Mouse (Mus musculus) midbrain, embryonic 13.5 days (tissue): ENCODE results near the gene Rmdn2. TPM values are rescaled to one million over a fixed set of nuclear protein-coding genes. Genes with fewer than 3 reads are reported as not detected.

ENCODE experiments used
- ATAC-seq: fragments of 200-750 bp; cut with Nextera tagmentation; 2 replicates; pipeline ENCODE4 v1.8.0; 2017; ENCODE audit warnings: mild to moderate bottlenecking, moderate TSS enrichment, moderate library complexity
- H3K27ac ChIP-seq: fragments of 300-500 bp; sonication (generic); 2 replicates; pipeline ENCODE4 v1.5.1; 2015; ENCODE audit warnings: inconsistent platforms, mild to moderate bottlenecking, moderate library complexity
- H3K27me3 ChIP-seq: fragments of 300-500 bp; sonication (generic); 2 replicates; pipeline ENCODE4 v1.6.1; 2015; ENCODE audit warnings: mild to moderate bottlenecking, inconsistent platforms
- H3K36me3 ChIP-seq: fragments of 300-500 bp; sonication (generic); 2 replicates; pipeline ENCODE4 v1.6.1; 2015; ENCODE audit warnings: mild to moderate bottlenecking, inconsistent platforms
- H3K4me1 ChIP-seq: fragments of 300-500 bp; sonication (generic); replicated peaks from 2 replicates; pipeline ENCODE4 v1.6.1; 2015; ENCODE audit warnings: inconsistent platforms
- H3K4me2 ChIP-seq: fragments of 300-500 bp; sonication (generic); replicated peaks from 2 replicates; pipeline ENCODE4 v1.6.1; 2015; ENCODE audit warnings: moderate library complexity, mild to moderate bottlenecking, inconsistent platforms
- H3K4me3 ChIP-seq: fragments of 300-500 bp; sonication (generic); replicated peaks from 2 replicates; pipeline ENCODE4 v1.5.1; 2015; ENCODE audit warnings: mild to moderate bottlenecking, inconsistent platforms
- H3K9ac ChIP-seq: fragments of 300-500 bp; sonication (generic); replicated peaks from 2 replicates; pipeline ENCODE4 v1.6.1; 2015; ENCODE audit warnings: mild to moderate bottlenecking, inconsistent platforms
- H3K9me3 ChIP-seq: fragments of 300-500 bp; sonication (generic); 2 replicates; pipeline ENCODE4 v1.6.1; 2016; ENCODE audit warnings: mild to moderate bottlenecking, inconsistent platforms
- WGBS: fragments of 180-500 bp; shearing (Covaris S2); methylation state at CpG from one replicate; pipeline ENCODE4 v1.1.7; 2015; 5-methylcytosine and 5-hydroxymethylcytosine counted together
- polyA plus RNA-seq: library from polyadenylated mRNA; unstranded; fragments of >200 nt; fragmentation: Nextera tagmentation; extraction: Ambion mirVana; gene quantifications from 2 replicates; pipeline ENCODE4 v1.2.1, GENCODE M21; 2015

Rmdn2 gene
- polyA plus RNA-seq, 1 experiment from 2014 or later: 5.9 TPM

DNA sequence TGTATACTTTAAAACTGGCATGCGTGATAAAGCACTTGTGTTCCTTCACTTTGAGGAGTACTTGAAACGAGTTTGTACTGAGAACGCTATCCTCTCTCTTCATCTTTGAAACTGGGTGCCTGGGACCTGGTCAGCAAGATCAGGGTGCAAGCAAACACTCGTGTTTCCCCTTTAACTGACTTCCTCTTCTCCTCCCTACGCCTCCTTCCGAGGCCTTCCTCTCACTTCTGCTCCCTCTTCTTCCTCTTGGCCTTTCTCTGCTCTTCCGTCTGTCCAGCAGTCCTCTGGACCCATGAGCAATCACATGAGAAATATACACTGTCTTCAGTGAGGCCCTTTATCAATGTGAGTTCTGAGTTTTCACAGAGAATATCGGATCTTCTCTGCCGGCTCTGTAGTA is 50.2 kb downstream of the Rmdn2 start:
- Histone ChIP-seq H3K9ac (no peak overlapping the region), H3K36me3 (no peaks in the 10 kb centered on the region), H3K9me3 (no peaks in the 10 kb centered on the region), H3K27ac (no peak overlapping the region), H3K4me1 (no peaks in the 10 kb centered on the region), H3K4me3 (no peak overlapping the region), H3K4me2 (no peak overlapping the region), H3K27me3 (no peaks in the 10 kb centered on the region)
- 83% methylated on average over 9 of the region's 9 CpGs for WGBS
- ATAC-seq: no peak

DNA sequence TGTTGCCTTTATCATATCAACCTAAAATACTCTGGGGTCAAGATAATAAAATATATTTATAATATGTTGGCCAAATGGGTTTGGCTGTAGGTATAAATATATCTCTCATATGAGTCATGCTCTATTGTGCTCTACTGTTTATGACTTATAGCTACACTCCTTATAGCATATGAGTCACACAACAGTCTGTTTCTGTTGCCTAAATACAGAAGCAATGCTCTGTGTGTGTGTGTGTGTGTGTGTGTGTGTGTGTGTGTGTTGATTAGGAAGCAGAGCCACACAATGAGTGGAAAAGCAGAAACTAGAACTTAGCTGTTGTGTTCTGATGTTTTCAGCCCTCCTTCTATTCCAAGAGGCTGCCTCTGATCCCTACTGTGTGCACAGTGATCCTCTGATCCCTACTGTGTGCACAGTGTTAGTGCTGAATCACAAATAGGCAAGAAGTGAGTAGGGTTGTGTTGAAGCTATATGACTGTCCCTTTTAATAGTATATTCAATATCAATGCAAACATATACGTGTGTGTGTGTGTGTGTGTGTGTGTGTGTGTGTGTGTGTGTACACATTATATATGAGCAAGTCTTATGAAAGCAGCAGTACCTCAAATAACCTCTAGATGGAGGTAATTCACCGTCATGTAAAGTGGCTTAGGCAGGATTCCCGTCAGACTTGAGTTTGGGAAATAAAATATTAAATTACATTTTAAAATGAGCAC is 51.9 kb downstream of the Rmdn2 start:
- no peak overlapping the region for H3K27ac ChIP-seq
- H3K4me3 ChIP-seq: no peak overlapping the region
- WGBS: 22% methylated on average over 3 of the region's 3 CpGs
- H3K27me3 ChIP-seq: no peaks in the 10 kb centered on the region
- H3K4me1 ChIP-seq: no peaks in the 10 kb centered on the region
- no peak overlapping the region for H3K9ac ChIP-seq
- no peaks in the 10 kb centered on the region for H3K36me3 ChIP-seq
- no peaks in the 10 kb centered on the region for H3K9me3 ChIP-seq
- H3K4me2 ChIP-seq: no peak overlapping the region
- ATAC-seq: no peak

DNA sequence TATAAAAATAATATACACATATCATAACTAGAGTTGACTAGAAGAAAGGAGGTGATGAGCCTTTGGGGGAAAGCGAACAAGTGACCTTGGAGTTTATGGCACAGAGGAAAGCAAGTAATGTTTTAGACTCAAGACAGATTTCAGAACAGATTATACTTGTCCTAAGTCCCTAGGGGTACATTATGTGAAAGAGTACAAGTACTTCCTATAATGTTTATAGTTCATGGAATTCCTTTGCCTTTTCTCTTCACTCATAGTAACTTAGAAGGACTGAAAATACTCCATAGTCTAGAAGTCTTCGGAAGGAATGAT is 52.4 kb downstream of the Rmdn2 start:
- H3K9me3 ChIP-seq: no peaks in the 10 kb centered on the region
- no peak overlapping the region for H3K27ac ChIP-seq
- H3K36me3 ChIP-seq: no peaks in the 10 kb centered on the region
- no peak for ATAC-seq
- no peaks in the 10 kb centered on the region for H3K27me3 ChIP-seq
- H3K4me1 ChIP-seq: no peaks in the 10 kb centered on the region
- H3K4me3 ChIP-seq: no peak overlapping the region
- no peak overlapping the region for H3K9ac ChIP-seq
- WGBS: 94% methylated on average over 2 of the region's 2 CpGs
- H3K4me2 ChIP-seq: no peak overlapping the region

DNA sequence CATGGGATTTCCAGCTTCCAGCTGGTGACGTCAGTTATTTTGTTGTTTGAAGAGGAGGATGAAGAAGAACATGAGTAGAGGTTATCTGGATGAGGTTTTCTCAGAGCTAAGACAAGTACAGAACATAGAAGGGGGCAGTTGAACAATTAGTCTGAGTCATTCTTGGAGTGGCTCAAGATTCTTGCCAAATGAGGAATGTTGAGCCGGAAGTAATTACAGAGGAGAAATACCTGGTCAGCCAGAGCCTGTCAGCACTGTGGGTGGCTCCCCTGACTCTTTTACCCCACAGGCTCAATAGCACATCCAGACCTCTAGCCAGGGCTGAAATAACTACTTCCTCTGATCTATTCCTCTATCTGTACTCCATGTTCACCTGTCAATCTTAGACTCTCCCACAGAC is 59.2 kb downstream of the Rmdn2 start:
- WGBS: 91% methylated on average over 2 of the region's 2 CpGs
- no peak overlapping the region for H3K9ac ChIP-seq
- H3K36me3 ChIP-seq: no peaks in the 10 kb centered on the region
- no peaks in the 10 kb centered on the region for H3K9me3 ChIP-seq
- ATAC-seq: no peak
- H3K27ac ChIP-seq: no peak overlapping the region
- no peaks in the 10 kb centered on the region for H3K27me3 ChIP-seq
- no peak overlapping the region for H3K4me3 ChIP-seq
- H3K4me2 ChIP-seq: no peak overlapping the region
- no peaks in the 10 kb centered on the region for H3K4me1 ChIP-seq

DNA sequence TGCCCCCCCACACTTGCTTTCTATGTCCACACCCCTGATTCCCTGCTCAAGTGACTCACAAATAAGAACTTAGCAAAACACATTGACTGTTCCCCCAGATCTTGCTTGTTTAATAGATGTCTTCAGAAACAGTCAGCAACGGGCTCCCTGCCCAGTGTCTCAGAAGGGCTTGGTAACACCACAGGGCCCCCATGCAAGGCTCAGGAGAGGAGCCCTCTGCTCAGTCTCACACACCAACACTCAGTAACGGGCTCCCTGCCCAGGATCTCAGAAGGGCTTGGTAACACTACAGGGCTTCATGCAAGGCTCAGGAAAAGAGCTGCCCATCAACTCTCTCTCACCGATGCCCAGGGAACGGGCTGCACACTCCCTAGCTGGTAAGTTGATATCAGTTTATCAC is 83.4 kb downstream of the Rmdn2 start:
- Histone ChIP-seq H3K36me3 (no peaks in the 10 kb centered on the region), H3K27ac (no peak overlapping the region), H3K9me3 (no peaks in the 10 kb centered on the region), H3K4me2 (no peak overlapping the region), H3K4me1 (no peaks in the 10 kb centered on the region), H3K27me3 (no peaks in the 10 kb centered on the region), H3K9ac (no peak overlapping the region), H3K4me3 (no peak overlapping the region)
- WGBS: 87% methylated on average over 4 of the region's 4 CpGs
- no peak for ATAC-seq

DNA sequence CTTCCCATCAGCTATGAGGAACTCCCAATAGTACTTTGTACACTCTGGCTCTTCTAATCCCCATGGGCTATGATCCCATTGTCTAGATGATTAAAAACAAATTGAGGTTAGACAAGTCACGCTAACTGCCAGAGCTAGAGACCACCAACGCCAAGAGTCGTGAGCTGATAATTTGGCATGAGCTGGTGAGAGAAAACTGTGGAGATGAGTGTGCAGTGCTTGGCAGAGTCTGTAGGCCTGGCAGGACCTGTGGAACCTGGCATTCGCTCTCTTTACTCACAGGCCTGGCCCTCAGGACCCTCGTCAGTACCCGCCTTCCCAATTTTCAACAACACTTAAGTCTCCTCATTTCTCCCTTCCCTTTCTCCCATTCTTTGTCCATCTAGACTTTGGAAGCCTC is 83.9 kb downstream of the Rmdn2 start:
- no peaks in the 10 kb centered on the region for H3K9me3 ChIP-seq
- H3K36me3 ChIP-seq: no peaks in the 10 kb centered on the region
- no peak overlapping the region for H3K9ac ChIP-seq
- no peak for ATAC-seq
- WGBS: 89% methylated on average over 6 of the region's 6 CpGs
- H3K27me3 ChIP-seq: no peaks in the 10 kb centered on the region
- H3K4me3 ChIP-seq: no peak overlapping the region
- H3K27ac ChIP-seq: no peak overlapping the region
- H3K4me2 ChIP-seq: no peak overlapping the region
- no peaks in the 10 kb centered on the region for H3K4me1 ChIP-seq

DNA sequence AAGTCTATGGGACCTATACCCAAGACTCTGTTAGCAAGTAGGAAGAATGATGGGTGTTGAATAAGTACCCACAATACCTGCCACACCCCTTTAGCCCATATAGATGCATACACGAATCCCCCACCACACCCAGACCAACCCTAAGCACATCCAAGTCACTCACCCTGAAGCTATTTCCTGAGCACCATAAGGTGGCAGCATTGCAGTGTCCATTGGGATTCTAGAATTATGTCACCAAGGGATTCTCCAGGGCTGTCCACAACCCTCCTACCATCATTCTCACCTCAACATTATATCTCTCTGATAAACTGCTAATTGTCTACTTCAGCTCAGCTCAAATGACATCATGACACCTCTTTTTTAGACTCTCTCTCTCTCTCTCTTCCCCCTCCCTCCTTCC is 87.5 kb downstream of the Rmdn2 start:
- Histone ChIP-seq H3K4me1 (no peaks in the 10 kb centered on the region), H3K27ac (no peak overlapping the region), H3K9me3 (no peaks in the 10 kb centered on the region), H3K36me3 (no peaks in the 10 kb centered on the region), H3K4me3 (no peak overlapping the region), H3K27me3 (no peaks in the 10 kb centered on the region), H3K4me2 (no peak overlapping the region), H3K9ac (no peak overlapping the region)
- no peak for ATAC-seq
- WGBS: 41% methylated on average over 1 of the region's 1 CpGs

DNA sequence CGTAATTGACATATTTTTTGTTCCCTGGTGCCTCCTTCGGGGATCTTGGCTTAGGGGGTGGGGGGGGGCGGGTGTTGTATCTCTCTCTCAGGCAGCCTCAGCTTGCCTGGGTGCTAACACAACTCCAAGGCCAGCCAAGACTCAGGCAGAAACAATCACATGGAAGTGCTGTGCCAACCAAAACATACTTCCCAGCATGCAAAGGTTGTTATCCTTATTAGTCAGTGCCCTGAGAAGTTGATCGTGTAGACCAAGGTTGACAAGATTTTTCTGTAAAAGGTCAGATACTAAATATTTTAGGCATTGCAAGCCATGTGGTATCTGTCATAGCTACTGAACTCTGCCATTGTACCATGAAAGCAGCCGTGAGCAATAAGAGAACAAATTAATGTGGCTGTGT is 89.2 kb downstream of the Rmdn2 start:
- no peak overlapping the region for H3K4me3 ChIP-seq
- 91% methylated on average over 5 of the region's 5 CpGs for WGBS
- H3K4me1 ChIP-seq: no peaks in the 10 kb centered on the region
- no peak for ATAC-seq
- H3K9ac ChIP-seq: no peak overlapping the region
- no peaks in the 10 kb centered on the region for H3K9me3 ChIP-seq
- H3K27me3 ChIP-seq: peaks cover 7% of the 10 kb centered on the region; the same call in 1 of the 2 replicates
- no peak overlapping the region for H3K4me2 ChIP-seq
- H3K27ac ChIP-seq: no peak overlapping the region
- no peaks in the 10 kb centered on the region for H3K36me3 ChIP-seq

DNA sequence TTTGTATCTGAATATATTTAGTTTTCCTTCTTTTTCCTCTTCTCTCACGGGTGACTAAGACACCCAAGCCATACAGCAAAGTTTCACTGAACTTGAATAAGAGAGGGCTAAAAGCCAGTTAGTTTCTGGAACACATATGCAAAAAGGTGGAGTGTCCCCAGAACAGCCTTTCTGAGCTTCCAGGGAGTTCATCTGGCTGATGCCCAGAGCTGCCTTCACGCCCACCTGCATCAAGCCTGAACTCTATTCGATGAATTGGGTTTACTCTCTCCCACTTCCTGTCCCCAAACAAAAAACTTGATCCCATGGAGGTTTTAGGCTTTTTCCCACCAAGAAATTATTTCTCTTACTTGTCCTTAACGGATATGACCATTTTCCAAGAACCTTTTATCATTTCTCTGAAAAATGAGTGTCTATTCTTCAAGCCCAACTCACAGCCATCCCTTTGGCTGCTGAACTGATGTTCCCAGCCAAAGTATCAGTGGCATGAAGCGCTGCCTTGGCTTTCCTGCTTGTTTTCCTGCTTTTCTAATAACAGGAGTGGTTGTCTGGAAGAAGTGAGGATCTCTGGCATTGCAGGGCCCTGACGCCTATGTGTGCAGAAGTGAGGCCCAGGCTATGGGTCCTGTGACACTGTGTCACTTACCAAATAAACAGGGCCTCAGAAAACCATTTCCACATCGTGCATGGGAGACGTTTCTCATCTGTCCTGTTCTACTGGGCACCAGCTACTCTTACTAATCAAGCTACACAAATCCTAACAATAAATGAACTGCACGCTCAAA is 94.2 kb downstream of the Rmdn2 start:
- WGBS: 79% methylated on average over 9 of the region's 9 CpGs
- Histone ChIP-seq H3K9ac (no peak overlapping the region), H3K27ac (no peak overlapping the region), H3K4me2 (no peak overlapping the region), H3K9me3 (no peaks in the 10 kb centered on the region), H3K36me3 (no peaks in the 10 kb centered on the region), H3K4me3 (no peak overlapping the region), H3K4me1 (no peaks in the 10 kb centered on the region), H3K27me3 (peaks cover 40% of the 10 kb centered on the region)
- ATAC-seq: no peak

DNA sequence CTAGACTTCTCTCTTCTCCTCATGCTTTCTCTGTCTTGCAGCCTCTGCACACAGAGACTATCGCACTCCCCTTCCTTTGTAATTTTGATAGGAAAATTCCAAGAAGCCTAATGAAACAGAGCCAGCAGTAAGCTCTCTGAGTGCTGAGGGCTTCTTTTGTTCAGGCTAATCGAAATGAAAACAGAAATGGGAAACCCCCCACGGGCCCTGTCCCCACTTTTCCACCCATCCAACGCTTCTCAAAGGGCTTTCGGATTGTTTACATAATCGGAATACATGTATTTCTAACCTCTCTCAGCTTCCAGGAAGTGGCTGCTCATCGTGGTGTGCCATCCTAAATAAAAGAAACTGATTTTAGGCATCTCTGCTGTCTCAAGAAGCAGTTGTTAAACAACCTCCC is 96.5 kb downstream of the Rmdn2 start:
- H3K9me3 ChIP-seq: no peaks in the 10 kb centered on the region
- no peak overlapping the region for H3K9ac ChIP-seq
- peaks cover 3% of the 10 kb centered on the region for H3K4me1 ChIP-seq
- ATAC-seq: no peak
- WGBS: 2% methylated on average over 7 of the region's 7 CpGs
- H3K27me3 ChIP-seq: peaks cover 61% of the 10 kb centered on the region
- no peaks in the 10 kb centered on the region for H3K36me3 ChIP-seq
- no peak overlapping the region for H3K27ac ChIP-seq
- H3K4me3 ChIP-seq: no peak overlapping the region
- H3K4me2 ChIP-seq: no peak overlapping the region

DNA sequence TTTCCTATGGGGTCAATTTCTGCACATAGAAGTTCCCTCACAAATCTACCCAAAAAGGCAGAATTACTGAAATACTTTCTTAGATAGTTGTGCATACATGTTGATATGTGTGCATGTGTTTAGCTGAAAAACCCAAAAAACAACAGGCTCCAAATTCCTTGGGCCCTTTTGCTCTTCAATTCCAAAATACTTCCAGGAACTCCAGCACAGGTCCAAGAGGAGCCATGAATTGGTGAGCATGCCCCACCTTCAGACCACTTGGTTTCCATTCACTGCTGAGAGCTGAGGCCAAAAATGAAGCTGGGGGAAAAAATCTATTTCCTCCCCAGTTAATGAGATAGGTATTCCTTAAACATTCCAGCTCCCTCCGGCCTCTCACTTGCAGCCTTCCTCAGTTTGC is 98.1 kb downstream of the Rmdn2 start:
- H3K27ac ChIP-seq: no peak overlapping the region
- H3K9me3 ChIP-seq: no peaks in the 10 kb centered on the region
- H3K4me2 ChIP-seq: no peak overlapping the region
- ATAC-seq: no peak
- WGBS: 35% methylated on average over 1 of the region's 1 CpGs
- H3K4me1 ChIP-seq: peaks cover 19% of the 10 kb centered on the region
- H3K9ac ChIP-seq: no peak overlapping the region
- H3K36me3 ChIP-seq: no peaks in the 10 kb centered on the region
- H3K27me3 ChIP-seq: peaks cover 77% of the 10 kb centered on the region
- no peak overlapping the region for H3K4me3 ChIP-seq

DNA sequence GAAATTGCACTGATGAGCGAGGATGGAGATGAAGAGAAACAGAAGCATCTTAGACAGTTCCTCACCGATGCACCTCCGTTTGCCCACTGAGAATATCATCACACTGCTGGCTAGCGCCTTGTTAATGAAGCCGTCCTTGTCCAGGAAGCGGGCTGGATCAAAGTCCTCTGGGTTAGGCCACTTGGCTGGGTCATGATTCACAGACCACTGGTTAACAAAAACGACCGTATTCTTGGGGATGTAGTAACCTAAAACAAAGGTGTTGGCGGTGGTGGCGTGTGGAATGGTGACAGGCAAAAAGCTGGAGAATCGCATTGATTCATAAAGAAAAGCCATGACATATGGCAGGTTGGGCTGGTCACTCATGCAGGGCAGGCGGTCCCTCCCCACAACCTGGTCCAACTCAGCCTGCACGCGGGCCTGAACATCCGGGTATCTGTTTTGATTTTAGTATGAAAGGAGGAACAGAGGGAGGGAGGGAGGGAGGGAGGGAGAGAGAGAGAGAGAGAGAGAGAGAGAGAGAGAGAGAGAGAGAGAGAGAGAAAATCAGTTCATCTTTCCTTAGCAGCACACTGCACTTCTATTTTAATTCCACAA is 98.7 kb downstream of the Rmdn2 start:
- Histone ChIP-seq H3K9ac (no peak overlapping the region), H3K4me3 (no peak overlapping the region), H3K36me3 (no peaks in the 10 kb centered on the region), H3K27ac (no peak overlapping the region), H3K4me1 (peaks cover 25% of the 10 kb centered on the region), H3K27me3 (peaks cover 81% of the 10 kb centered on the region), H3K4me2 (0 out of 2 replicates have a peak overlapping the region, but pooled peaks have one; percentile 6), H3K9me3 (no peaks in the 10 kb centered on the region)
- no peak for ATAC-seq
- 5% methylated on average over 15 of the region's 15 CpGs for WGBS
